Mouse (Mus musculus): ENCODE data around the gene Zc2hc1b. TPM values are rescaled to one million over a fixed set of nuclear protein-coding genes. Genes with fewer than 3 reads are reported as not detected.

Zc2hc1b gene
- polyA plus RNA-seq, 1 experiment from 2014 or later, result not detected

GRCm38 (mm10) chr10:13184170-13184766 is 6.4 kb upstream of the Zc2hc1b start:
- peaks cover 35% of the 10 kb centered on the region for H3K36me3 ChIP-seq (ENCODE audit: control insufficient read depth, insufficient read depth)
- H3K4me1 ChIP-seq (replicated peaks; ENCODE audit: control insufficient read depth, insufficient read depth, low read length), result no peaks in the 10 kb centered on the region
- H3K9ac ChIP-seq (replicated peaks; ENCODE audit: low read depth, low read length), result no peak overlapping the region
- H3K4me2 ChIP-seq (ENCODE audit: low read length), result no peak overlapping the region
- ATAC-seq, result no peak
- WGBS, result 92% methylated on average over 4 of the region's 4 CpGs
- H3K4me3 ChIP-seq (replicated peaks; ENCODE audit: low read length), result no peak overlapping the region
- H3K27ac ChIP-seq (ENCODE audit: low read length), result no peak overlapping the region
- no peaks in the 10 kb centered on the region for H3K27me3 ChIP-seq (replicated peaks; ENCODE audit: control insufficient read depth, insufficient read depth, low read length)
- H3K9me3 ChIP-seq (ENCODE audit: control insufficient read depth, low read length), result no peaks in the 10 kb centered on the region

GRCm38 (mm10) chr10:13180211-13180610 is 2.4 kb upstream of the Zc2hc1b start:
- no peak overlapping the region for H3K4me2 ChIP-seq (ENCODE audit: low read length)
- no peak overlapping the region for H3K9ac ChIP-seq (replicated peaks; ENCODE audit: low read depth, low read length)
- no peaks in the 10 kb centered on the region for H3K27me3 ChIP-seq (replicated peaks; ENCODE audit: control insufficient read depth, insufficient read depth, low read length)
- H3K9me3 ChIP-seq (ENCODE audit: control insufficient read depth, low read length), result no peaks in the 10 kb centered on the region
- no peak overlapping the region for H3K4me3 ChIP-seq (replicated peaks; ENCODE audit: low read length)
- no peaks in the 10 kb centered on the region for H3K4me1 ChIP-seq (replicated peaks; ENCODE audit: control insufficient read depth, insufficient read depth, low read length)
- no peak overlapping the region for H3K27ac ChIP-seq (ENCODE audit: low read length)
- 94% methylated on average over 7 of the region's 7 CpGs for WGBS
- ATAC-seq, result no peak
- H3K36me3 ChIP-seq (ENCODE audit: control insufficient read depth, insufficient read depth), result peaks cover 54% of the 10 kb centered on the region

GRCm38 (mm10) chr10:13175866-13176265 is 2.0 kb downstream of the Zc2hc1b start:
- Histone ChIP-seq H3K4me3 (replicated peaks; ENCODE audit: low read length) (no peak overlapping the region), H3K9me3 (ENCODE audit: control insufficient read depth, low read length) (no peaks in the 10 kb centered on the region), H3K4me1 (replicated peaks; ENCODE audit: control insufficient read depth, insufficient read depth, low read length) (peaks cover 15% of the 10 kb centered on the region), H3K36me3 (ENCODE audit: control insufficient read depth, insufficient read depth) (peaks cover 35% of the 10 kb centered on the region), H3K27ac (ENCODE audit: low read length) (no peak overlapping the region), H3K27me3 (replicated peaks; ENCODE audit: control insufficient read depth, insufficient read depth, low read length) (no peaks in the 10 kb centered on the region), H3K9ac (replicated peaks; ENCODE audit: low read depth, low read length) (no peak overlapping the region), H3K4me2 (ENCODE audit: low read length) (no peak overlapping the region)
- ATAC-seq, result no peak
- 91% methylated on average over 7 of the region's 7 CpGs for WGBS

GRCm38 (mm10) chr10:13172798-13173221 is 5.0 kb downstream of the Zc2hc1b start:
- Histone ChIP-seq H3K4me2 (ENCODE audit: low read length) (0 out of 2 replicates have a peak overlapping the region, but pooled peaks have one; percentile 7), H3K27ac (ENCODE audit: low read length) (no peak overlapping the region), H3K4me1 (replicated peaks; ENCODE audit: control insufficient read depth, insufficient read depth, low read length) (peaks cover 19% of the 10 kb centered on the region), H3K9ac (replicated peaks; ENCODE audit: low read depth, low read length) (no peak overlapping the region), H3K27me3 (replicated peaks; ENCODE audit: control insufficient read depth, insufficient read depth, low read length) (no peaks in the 10 kb centered on the region), H3K36me3 (ENCODE audit: control insufficient read depth, insufficient read depth) (peaks cover 11% of the 10 kb centered on the region), H3K9me3 (ENCODE audit: control insufficient read depth, low read length) (no peaks in the 10 kb centered on the region), H3K4me3 (replicated peaks; ENCODE audit: low read length) (no peak overlapping the region)
- 41% methylated on average over 10 of the region's 10 CpGs for WGBS
- peak; percentile 73 for ATAC-seq

GRCm38 (mm10) chr10:13171461-13171860 is 6.4 kb downstream of the Zc2hc1b start:
- Histone ChIP-seq H3K9ac (replicated peaks; ENCODE audit: low read depth, low read length) (no peak overlapping the region), H3K27me3 (replicated peaks; ENCODE audit: control insufficient read depth, insufficient read depth, low read length) (no peaks in the 10 kb centered on the region), H3K36me3 (ENCODE audit: control insufficient read depth, insufficient read depth) (no peaks in the 10 kb centered on the region), H3K4me3 (replicated peaks; ENCODE audit: low read length) (no peak overlapping the region), H3K4me1 (replicated peaks; ENCODE audit: control insufficient read depth, insufficient read depth, low read length) (peaks cover 19% of the 10 kb centered on the region), H3K4me2 (ENCODE audit: low read length) (no peak overlapping the region), H3K27ac (ENCODE audit: low read length) (peak overlapping the region; percentile 39; the same call in 1 of the 2 replicates), H3K9me3 (ENCODE audit: control insufficient read depth, low read length) (no peaks in the 10 kb centered on the region)
- 0 out of 2 replicates have a peak, but pooled peaks have one; percentile 24 for ATAC-seq
- 39% methylated on average over 2 of the region's 2 CpGs for WGBS

- Histone ChIP-seq H3K4me1 (replicated peaks; ENCODE audit: control insufficient read depth, insufficient read depth, low read length) (peaks cover 19% of the 10 kb centered on the region), H3K9ac (replicated peaks; ENCODE audit: low read depth, low read length) (no peak overlapping the region), H3K4me3 (replicated peaks; ENCODE audit: low read length) (no peak overlapping the region), H3K27me3 (replicated peaks; ENCODE audit: control insufficient read depth, insufficient read depth, low read length) (no peaks in the 10 kb centered on the region), H3K9me3 (ENCODE audit: control insufficient read depth, low read length) (no peaks in the 10 kb centered on the region), H3K27ac (ENCODE audit: low read length) (peak overlapping the region; percentile 41), H3K4me2 (ENCODE audit: low read length) (peak overlapping the region; percentile 10; the same call in 1 of the 2 replicates), H3K36me3 (ENCODE audit: control insufficient read depth, insufficient read depth) (no peaks in the 10 kb centered on the region)
- peak; percentile 64 for ATAC-seq
- WGBS, result 31% methylated on average over 12 of the region's 12 CpGs
Measured at GRCm38 (mm10) chr10:13170739-13171448, 6.9 kb downstream of the Zc2hc1b start.

GRCm38 (mm10) chr10:13168461-13168860 is 9.4 kb downstream of the Zc2hc1b start:
- H3K9ac ChIP-seq (replicated peaks; ENCODE audit: low read depth, low read length), result no peak overlapping the region
- no peak overlapping the region for H3K27ac ChIP-seq (ENCODE audit: low read length)
- peaks cover 3% of the 10 kb centered on the region; the same call in 1 of the 2 replicates for H3K9me3 ChIP-seq (ENCODE audit: control insufficient read depth, low read length)
- WGBS, result 87% methylated on average over 5 of the region's 5 CpGs
- no peaks in the 10 kb centered on the region for H3K27me3 ChIP-seq (replicated peaks; ENCODE audit: control insufficient read depth, insufficient read depth, low read length)
- H3K36me3 ChIP-seq (ENCODE audit: control insufficient read depth, insufficient read depth), result no peaks in the 10 kb centered on the region
- H3K4me2 ChIP-seq (ENCODE audit: low read length), result no peak overlapping the region
- peaks cover 19% of the 10 kb centered on the region for H3K4me1 ChIP-seq (replicated peaks; ENCODE audit: control insufficient read depth, insufficient read depth, low read length)
- no peak overlapping the region for H3K4me3 ChIP-seq (replicated peaks; ENCODE audit: low read length)
- ATAC-seq, result no peak

GRCm38 (mm10) chr10:13162031-13162430 is 15.8 kb downstream of the Zc2hc1b start:
- Histone ChIP-seq H3K4me3 (replicated peaks; ENCODE audit: low read length) (no peak overlapping the region), H3K36me3 (ENCODE audit: control insufficient read depth, insufficient read depth) (no peaks in the 10 kb centered on the region), H3K4me2 (ENCODE audit: low read length) (no peak overlapping the region), H3K27ac (ENCODE audit: low read length) (no peak overlapping the region), H3K9me3 (ENCODE audit: control insufficient read depth, low read length) (peaks cover 3% of the 10 kb centered on the region; the same call in 1 of the 2 replicates), H3K4me1 (replicated peaks; ENCODE audit: control insufficient read depth, insufficient read depth, low read length) (no peaks in the 10 kb centered on the region), H3K27me3 (replicated peaks; ENCODE audit: control insufficient read depth, insufficient read depth, low read length) (no peaks in the 10 kb centered on the region), H3K9ac (replicated peaks; ENCODE audit: low read depth, low read length) (no peak overlapping the region)
- WGBS, result 88% methylated on average over 4 of the region's 4 CpGs
- no peak for ATAC-seq

- H3K36me3 ChIP-seq (ENCODE audit: control insufficient read depth, insufficient read depth), result no peaks in the 10 kb centered on the region
- H3K4me2 ChIP-seq (ENCODE audit: low read length), result no peak overlapping the region
- no peaks in the 10 kb centered on the region for H3K27me3 ChIP-seq (replicated peaks; ENCODE audit: control insufficient read depth, insufficient read depth, low read length)
- H3K9me3 ChIP-seq (ENCODE audit: control insufficient read depth, low read length), result peaks cover 3% of the 10 kb centered on the region; the same call in 1 of the 2 replicates
- H3K4me3 ChIP-seq (replicated peaks; ENCODE audit: low read length), result no peak overlapping the region
- no peak overlapping the region for H3K27ac ChIP-seq (ENCODE audit: low read length)
- ATAC-seq, result no peak
- 94% methylated on average over 4 of the region's 4 CpGs for WGBS
- no peak overlapping the region for H3K9ac ChIP-seq (replicated peaks; ENCODE audit: low read depth, low read length)
- no peaks in the 10 kb centered on the region for H3K4me1 ChIP-seq (replicated peaks; ENCODE audit: control insufficient read depth, insufficient read depth, low read length)
Measured at GRCm38 (mm10) chr10:13160913-13161312, 16.9 kb downstream of the Zc2hc1b start.

All from forebrain, embryonic 16.5 days (tissue).